In genomic region chr5:25188802-25189201, GRCm38 (mm10) we compare ENCODE assay signal across 10 mouse cellular contexts. TPM values are rescaled to one million over a fixed set of nuclear protein-coding genes. Genes with fewer than 3 reads are reported as not detected.
DNase-seq lines count a peak whose midpoint lies in the region; ATAC-seq and TF ChIP-seq lines count a peak whose summit lies in the region.
"Had no signal": no experiment of that assay in that cellular context is flagged by ENCODE, and none has a peak within 500 bp of the region (broad histone marks: within the 10 kb centered on the region; RNA-seq: fewer than 3 reads in every experiment).

No protein-coding gene starts in this region.

- no peak for ATAC-seq in lung, embryonic 14.5 days (ENCODE audit: insufficient read depth)
- no peak for ATAC-seq in lung, postnatal 0 days
- no peak for ATAC-seq in forebrain, embryonic 15.5 days (replicated peaks)

- WGBS in cerebellum, adult 2 months = 65% methylated on average over 1 of the region's 1 CpGs
- 35% methylated on average over 1 of the region's 1 CpGs for WGBS in lung, embryonic 14.5 days
- 47% methylated on average over 1 of the region's 1 CpGs for WGBS in lung, postnatal 0 days
- 63% methylated on average over 1 of the region's 1 CpGs for WGBS in forebrain, embryonic 15.5 days

- H3K9ac ChIP-seq in lung, embryonic 14.5 days = no peak overlapping the region
- no peak overlapping the region for H3K9ac ChIP-seq in lung, postnatal 0 days (replicated peaks; ENCODE audit: low read depth)
- H3K9ac ChIP-seq in forebrain, embryonic 15.5 days (replicated peaks) = no peak overlapping the region
- H3K9ac ChIP-seq: midbrain, embryonic 12.5 days had no signal

- no peak for TF ChIP-seq EP300 in lung, postnatal 0 days (IDR thresholded peaks at IDR 0.05)

- H3K4me3 ChIP-seq in cerebellum, adult 2 months (replicated peaks; ENCODE audit: insufficient read depth, low read depth, low read length) = no peak overlapping the region
- H3K4me3 ChIP-seq in lung, embryonic 14.5 days (ENCODE audit: low read depth, low read length) = no peak overlapping the region
- no peak overlapping the region for H3K4me3 ChIP-seq in lung, postnatal 0 days (ENCODE audit: low read depth, low read length)
- H3K4me3 ChIP-seq in forebrain, embryonic 15.5 days = no peak overlapping the region
- H3K4me3 ChIP-seq: midbrain, embryonic 12.5 days had no signal

- TF ChIP-seq CTCF in cerebellum, adult 2 months (IDR thresholded peaks at IDR 0.05; ENCODE audit: borderline replicate concordance, insufficient read depth, low read depth, low read length) = peak; percentile 25; the same call in 1 of the 2 replicates
- TF ChIP-seq CTCF in lung, embryonic 14.5 days (IDR thresholded peaks at IDR 0.05; ENCODE audit: low read depth) = peak; percentile 63
- peak; percentile 67 for TF ChIP-seq CTCF in lung, postnatal 0 days (IDR thresholded peaks at IDR 0.05)

- no peaks in the 10 kb centered on the region for H3K27me3 ChIP-seq in cerebellum, adult 2 months (ENCODE audit: control insufficient read depth, insufficient read depth, low read length)
- no peaks in the 10 kb centered on the region for H3K27me3 ChIP-seq in lung, embryonic 14.5 days (ENCODE audit: insufficient read depth, low read length)
- H3K27me3 ChIP-seq in lung, postnatal 0 days (replicated peaks; ENCODE audit: insufficient read depth, low read length) = no peaks in the 10 kb centered on the region
- no peaks in the 10 kb centered on the region for H3K27me3 ChIP-seq in forebrain, embryonic 15.5 days
- H3K27me3 ChIP-seq: midbrain, embryonic 12.5 days had no signal

- no peak overlapping the region for H3K4me2 ChIP-seq in lung, embryonic 14.5 days
- H3K4me2 ChIP-seq in lung, postnatal 0 days (replicated peaks; ENCODE audit: low read depth, low read length) = no peak overlapping the region
- H3K4me2 ChIP-seq in forebrain, embryonic 15.5 days (replicated peaks) = no peak overlapping the region
- H3K4me2 ChIP-seq: midbrain, embryonic 12.5 days had no signal

- no peaks in the 10 kb centered on the region for H3K36me3 ChIP-seq in lung, embryonic 14.5 days (ENCODE audit: insufficient read depth)
- no peaks in the 10 kb centered on the region for H3K36me3 ChIP-seq in lung, postnatal 0 days (ENCODE audit: insufficient read depth, low read length)
- no peaks in the 10 kb centered on the region for H3K36me3 ChIP-seq in forebrain, embryonic 15.5 days
- H3K36me3 ChIP-seq: midbrain, embryonic 12.5 days had no signal

- no peaks in the 10 kb centered on the region for H3K9me3 ChIP-seq in lung, embryonic 14.5 days (ENCODE audit: low read depth, low read length)
- no peaks in the 10 kb centered on the region for H3K9me3 ChIP-seq in lung, postnatal 0 days (ENCODE audit: low read length)
- no peaks in the 10 kb centered on the region for H3K9me3 ChIP-seq in forebrain, embryonic 15.5 days
- H3K9me3 ChIP-seq: midbrain, embryonic 12.5 days had no signal

- DNase-seq in cerebellum, adult 2 months = no peak
- DNase-seq in cerebellum, postnatal 36 days = no peak
- peak; percentile 47 for DNase-seq in lung, embryonic 14.5 days
- DNase-seq in lung, adult 18-20 months = no peak
- peak; percentile 43 for DNase-seq in embryo, embryonic 10.5 days (ENCODE audit: low spot score)
- peak; percentile 31 for DNase-seq in lung, postnatal 0 days (ENCODE audit: low spot score)
- no peak for DNase-seq in right cerebral cortex, adult 18-20 months

- H3K4me1 ChIP-seq in cerebellum, adult 2 months (ENCODE audit: control insufficient read depth, insufficient read depth, low read length) = no peaks in the 10 kb centered on the region
- no peaks in the 10 kb centered on the region for H3K4me1 ChIP-seq in lung, embryonic 14.5 days (ENCODE audit: insufficient read depth)
- H3K4me1 ChIP-seq in lung, postnatal 0 days (ENCODE audit: insufficient read depth, low read depth, low read length) = 0 out of 2 replicates have a peak, but pooled peaks cover 4% of the 10 kb centered on the region
- H3K4me1 ChIP-seq in forebrain, embryonic 15.5 days = no peaks in the 10 kb centered on the region

- TF ChIP-seq POLR2A in cerebellum, adult 2 months (IDR thresholded peaks at IDR 0.05; ENCODE audit: borderline replicate concordance, insufficient read depth, low read length) = no peak

- H3K27ac ChIP-seq in cerebellum, adult 2 months (ENCODE audit: insufficient read depth, low read length) = no peak overlapping the region
- H3K27ac ChIP-seq in lung, embryonic 14.5 days (ENCODE audit: low read depth) = no peak overlapping the region
- H3K27ac ChIP-seq in lung, postnatal 0 days (ENCODE audit: low read length) = no peak overlapping the region
- no peak overlapping the region for H3K27ac ChIP-seq in forebrain, embryonic 15.5 days (replicated peaks)
- H3K27ac ChIP-seq: midbrain, embryonic 12.5 days had no signal

RNA-seq across cellular contexts. Expression of gene Galntl5, which starts 7.5 kb away (rescaled TPM):
- not detected in 2 replicates for polyA plus RNA-seq in cerebellum, adult 2 months (2012; rRNA removed)
- polyA plus RNA-seq in lung, embryonic 14.5 days (2014; fragmentation: Nextera tagmentation; extraction: Ambion mirVana) = not detected in 2 replicates
- not detected in 2 replicates for polyA plus RNA-seq in lung, postnatal 0 days (2015; fragmentation: Nextera tagmentation; extraction: Ambion mirVana)
- polyA plus RNA-seq in forebrain, embryonic 15.5 days (2015; fragmentation: Nextera tagmentation; extraction: Ambion mirVana) = not detected in 2 replicates
- polyA plus RNA-seq: frontal cortex, adult 2 months; midbrain, embryonic 12.5 days had no signal

RNA-seq across cellular contexts. Expression of gene Galnt11, which starts 32.9 kb away (rescaled TPM):
- polyA plus RNA-seq in cerebellum, adult 2 months (2012; rRNA removed) = 44.2 and 47.7 TPM in 2 replicates
- polyA plus RNA-seq in lung, embryonic 14.5 days (2014; fragmentation: Nextera tagmentation; extraction: Ambion mirVana) = 36.2 and 37.5 TPM in 2 replicates
- 25.1 and 26.3 TPM in 2 replicates for polyA plus RNA-seq in lung, postnatal 0 days (2015; fragmentation: Nextera tagmentation; extraction: Ambion mirVana)
- 40.8 and 43.5 TPM in 2 replicates for polyA plus RNA-seq in forebrain, embryonic 15.5 days (2015; fragmentation: Nextera tagmentation; extraction: Ambion mirVana)

RNA-seq across cellular contexts. Expression of gene E130116L18Rik, which starts 34.2 kb away (rescaled TPM):
- polyA plus RNA-seq in cerebellum, adult 2 months (2012; rRNA removed) = not detected in 2 replicates
- not detected in 2 replicates for polyA plus RNA-seq in lung, embryonic 14.5 days (2014; fragmentation: Nextera tagmentation; extraction: Ambion mirVana)
- polyA plus RNA-seq in lung, postnatal 0 days (2015; fragmentation: Nextera tagmentation; extraction: Ambion mirVana) = 1.4 TPM in 1 of 2 replicates, not detected in the other
- not detected in 2 replicates for polyA plus RNA-seq in forebrain, embryonic 15.5 days (2015; fragmentation: Nextera tagmentation; extraction: Ambion mirVana)
- polyA plus RNA-seq: frontal cortex, adult 2 months; midbrain, embryonic 12.5 days had no signal

Comparison
In these comparisons a context has a peak if more than half of its experiments do, and no peak if none do; other contexts are left out.
1. DNase-seq: peak in lung, embryonic 14.5 days (single experiment), embryo, embryonic 10.5 days (single experiment) and lung, postnatal 0 days (single experiment); none in cerebellum, adult 2 months (0 of 2), cerebellum, postnatal 36 days (0 of 2), lung, adult 18-20 months (0 of 2) and right cerebral cortex, adult 18-20 months (single experiment).
2. Peak in every context shown above with its lines, with median percentiles within 50 percentile points of each other: CTCF ChIP-seq.